Mouse (Mus musculus) inflammation-experienced regulatory T-cells, adult 6 months (primary cell): ENCODE measurements around the gene Dmc1. TPM values are rescaled to one million over a fixed set of nuclear protein-coding genes. Genes with fewer than 3 reads are reported as not detected.

Source experiments
- ATAC-seq: one replicate; pipeline ENCODE4 v1.8.0; 2017
- polyA plus RNA-seq, 3 experiments: library from polyadenylated mRNA; unstranded; fragments of 100-300 nt; shearing (Covaris generic); gene quantifications; one replicate each; pipeline ENCODE4 v1.2.1; 2017

Dmc1 gene
- not detected for polyA plus RNA-seq

- ATAC-seq, result no peak
Observed at GRCm38 (mm10) chr15:79604990-79605665, at the start of gene Dmc1. TSS of gene Dmc1 (minus strand) at chr15:79605109.

- ATAC-seq, result no peak
Observed at GRCm38 (mm10) chr15:79651481-79651880, 46.6 kb upstream of the Dmc1 start.

- ATAC-seq, result no peak
Observed at GRCm38 (mm10) chr15:79650569-79650968, 45.7 kb upstream of the Dmc1 start.

GRCm38 (mm10) chr15:79648130-79648529, 43.2 kb upstream of the Dmc1 start:
- no peak for ATAC-seq

GRCm38 (mm10) chr15:79645483-79645882, 40.6 kb upstream of the Dmc1 start:
- ATAC-seq, result no peak

GRCm38 (mm10) chr15:79641135-79641817, 36.4 kb upstream of the Dmc1 start:
- no peak for ATAC-seq

- no peak for ATAC-seq
Observed at GRCm38 (mm10) chr15:79630471-79630870, 25.6 kb upstream of the Dmc1 start.

- no peak for ATAC-seq
Observed at GRCm38 (mm10) chr15:79619770-79620414, 15.0 kb upstream of the Dmc1 start.

GRCm38 (mm10) chr15:79618456-79618855, 13.5 kb upstream of the Dmc1 start:
- ATAC-seq, result no peak

GRCm38 (mm10) chr15:79617135-79617534, 12.2 kb upstream of the Dmc1 start:
- no peak for ATAC-seq

GRCm38 (mm10) chr15:79616729-79617128, 11.8 kb upstream of the Dmc1 start:
- ATAC-seq, result no peak

- ATAC-seq, result no peak
Observed at GRCm38 (mm10) chr15:79615501-79615900, 10.6 kb upstream of the Dmc1 start.

- ATAC-seq, result no peak
Observed at GRCm38 (mm10) chr15:79609226-79609625, 4.3 kb upstream of the Dmc1 start.

GRCm38 (mm10) chr15:79608214-79608613, 3.3 kb upstream of the Dmc1 start:
- no peak for ATAC-seq

- ATAC-seq, result no peak
Observed at GRCm38 (mm10) chr15:79607757-79608156, 2.8 kb upstream of the Dmc1 start.

GRCm38 (mm10) chr15:79606161-79606560, 1.3 kb upstream of the Dmc1 start:
- ATAC-seq, result no peak

- no peak for ATAC-seq
Observed at GRCm38 (mm10) chr15:79600176-79600575, 4.7 kb downstream of the Dmc1 start.

GRCm38 (mm10) chr15:79598715-79599114, 6.2 kb downstream of the Dmc1 start:
- ATAC-seq, result no peak

- no peak for ATAC-seq
Observed at GRCm38 (mm10) chr15:79581581-79581980, 23.3 kb downstream of the Dmc1 start.

- ATAC-seq, result peak; percentile 73
Observed at GRCm38 (mm10) chr15:79577671-79578426, 27.1 kb downstream of the Dmc1 start.

- ATAC-seq, result no peak
Observed at GRCm38 (mm10) chr15:79576947-79577346, 28.0 kb downstream of the Dmc1 start.

- no peak for ATAC-seq
Observed at GRCm38 (mm10) chr15:79575543-79576222, 29.2 kb downstream of the Dmc1 start.
